Comparison of ENCODE assay signal across 19 mouse cellular contexts in genomic region chr5:36320667-36321066, GRCm38 (mm10).
DNase-seq lines count a peak whose midpoint lies in the region; ATAC-seq and TF ChIP-seq lines count a peak whose summit lies in the region.
"Had no signal": no experiment of that assay in that cellular context is flagged by ENCODE, and none has a peak within 500 bp of the region (broad histone marks: within the 10 kb centered on the region; RNA-seq: fewer than 3 reads in every experiment).

No protein-coding gene starts in this region.

- ATAC-seq in lung, postnatal 0 days = 0 out of 2 replicates have a peak, but pooled peaks have one; percentile 16
- no peak for ATAC-seq in stomach, embryonic 16.5 days (ENCODE audit: insufficient read depth, low FRiP score)
- ATAC-seq in liver, embryonic 11.5 days (replicated peaks; ENCODE audit: low FRiP score) = no peak
- ATAC-seq: forebrain, embryonic 15.5 days; hindbrain, postnatal 0 days; intestine, postnatal 0 days had no signal

- peak; percentile 17 for DNase-seq in thymus, postnatal 14 days
- no peak for DNase-seq in thymus, postnatal 36 days
- DNase-seq in lung, adult 18-20 months = peak; percentile 62 to 77
- no peak for DNase-seq in lung, postnatal 0 days (ENCODE audit: low spot score)
- DNase-seq in liver, embryonic 11.5 days (ENCODE audit: low spot score) = no peak
- no peak for DNase-seq in cerebellum, adult 9-10 months
- DNase-seq: B cell, adult 2 months; cerebellum, adult 18-20 months; gastrocnemius, postnatal 14 days; heart, adult 18-20 months; heart, postnatal 36 days; right cerebral cortex, postnatal 4 days had no signal

- no peak overlapping the region for H3K4me3 ChIP-seq in lung, postnatal 0 days (ENCODE audit: low read depth, low read length)
- no peak overlapping the region for H3K4me3 ChIP-seq in stomach, embryonic 16.5 days (replicated peaks; ENCODE audit: low read length)
- H3K4me3 ChIP-seq in liver, embryonic 11.5 days (ENCODE audit: low read depth, low read length) = no peak overlapping the region
- H3K4me3 ChIP-seq: embryonic facial prominence, embryonic 12.5 days; erythroblast, embryonic 14.5 days; forebrain, embryonic 15.5 days; limb, embryonic 15.5 days had no signal

- TF ChIP-seq EP300 in lung, postnatal 0 days (IDR thresholded peaks at IDR 0.05) = no peak

- peak; percentile 34 for TF ChIP-seq CTCF in lung, postnatal 0 days (IDR thresholded peaks at IDR 0.05)

- H3K9me3 ChIP-seq in lung, postnatal 0 days (ENCODE audit: low read length) = no peaks in the 10 kb centered on the region
- no peaks in the 10 kb centered on the region for H3K9me3 ChIP-seq in stomach, embryonic 16.5 days (replicated peaks; ENCODE audit: control insufficient read depth, low read length)
- H3K9me3 ChIP-seq in liver, embryonic 11.5 days (ENCODE audit: control insufficient read depth, low read length) = no peaks in the 10 kb centered on the region
- H3K9me3 ChIP-seq: embryonic facial prominence, embryonic 12.5 days; forebrain, embryonic 15.5 days; limb, embryonic 15.5 days had no signal

- H3K27me3 ChIP-seq in lung, postnatal 0 days (replicated peaks; ENCODE audit: insufficient read depth, low read length) = no peaks in the 10 kb centered on the region
- no peaks in the 10 kb centered on the region for H3K27me3 ChIP-seq in stomach, embryonic 16.5 days (ENCODE audit: control insufficient read depth, insufficient read depth, low read length)
- no peaks in the 10 kb centered on the region for H3K27me3 ChIP-seq in liver, embryonic 11.5 days (replicated peaks; ENCODE audit: control insufficient read depth, insufficient read depth, low read length)
- H3K27me3 ChIP-seq: embryonic facial prominence, embryonic 12.5 days; forebrain, embryonic 15.5 days; limb, embryonic 15.5 days had no signal

- 60% methylated on average over 8 of the region's 8 CpGs for WGBS in lung, postnatal 0 days
- WGBS in stomach, embryonic 16.5 days = 84% methylated on average over 8 of the region's 8 CpGs
- 80% methylated on average over 8 of the region's 8 CpGs for WGBS in liver, embryonic 11.5 days

- no peak overlapping the region for H3K9ac ChIP-seq in lung, postnatal 0 days (replicated peaks; ENCODE audit: low read depth)
- peak overlapping the region; percentile 28; the same call in 1 of the 2 replicates for H3K9ac ChIP-seq in stomach, embryonic 16.5 days (ENCODE audit: low read length)
- H3K9ac ChIP-seq in liver, embryonic 11.5 days (ENCODE audit: low read depth, low read length) = no peak overlapping the region
- H3K9ac ChIP-seq: embryonic facial prominence, embryonic 12.5 days; forebrain, embryonic 15.5 days; limb, embryonic 15.5 days had no signal

- no peaks in the 10 kb centered on the region for H3K36me3 ChIP-seq in lung, postnatal 0 days (ENCODE audit: insufficient read depth, low read length)
- H3K36me3 ChIP-seq in stomach, embryonic 16.5 days (ENCODE audit: control insufficient read depth, insufficient read depth, low read length) = no peaks in the 10 kb centered on the region
- H3K36me3 ChIP-seq in liver, embryonic 11.5 days (ENCODE audit: control insufficient read depth, insufficient read depth, low read length) = no peaks in the 10 kb centered on the region
- H3K36me3 ChIP-seq: embryonic facial prominence, embryonic 12.5 days; forebrain, embryonic 15.5 days; limb, embryonic 15.5 days had no signal

- H3K4me2 ChIP-seq in lung, postnatal 0 days (replicated peaks; ENCODE audit: low read depth, low read length) = no peak overlapping the region
- H3K4me2 ChIP-seq in stomach, embryonic 16.5 days (ENCODE audit: low read depth, low read length) = peak overlapping the region; percentile 19; the same call in 1 of the 2 replicates
- no peak overlapping the region for H3K4me2 ChIP-seq in liver, embryonic 11.5 days
- H3K4me2 ChIP-seq: embryonic facial prominence, embryonic 12.5 days; forebrain, embryonic 15.5 days; limb, embryonic 15.5 days had no signal

- no peak overlapping the region for H3K27ac ChIP-seq in lung, postnatal 0 days (ENCODE audit: low read length)
- H3K27ac ChIP-seq in stomach, embryonic 16.5 days (ENCODE audit: low read length) = peak overlapping the region; percentile 44; the same call in 1 of the 2 replicates
- no peak overlapping the region for H3K27ac ChIP-seq in liver, embryonic 11.5 days (ENCODE audit: low read depth, low read length)
- H3K27ac ChIP-seq: embryonic facial prominence, embryonic 12.5 days; forebrain, embryonic 15.5 days; hindbrain, postnatal 0 days; limb, embryonic 15.5 days had no signal

- H3K4me1 ChIP-seq in lung, postnatal 0 days (ENCODE audit: insufficient read depth, low read depth, low read length) = no peaks in the 10 kb centered on the region; the same call in 1 of the 2 replicates
- H3K4me1 ChIP-seq in stomach, embryonic 16.5 days (ENCODE audit: control insufficient read depth, insufficient read depth, low read length) = peaks cover 31% of the 10 kb centered on the region
- no peaks in the 10 kb centered on the region for H3K4me1 ChIP-seq in liver, embryonic 11.5 days (replicated peaks; ENCODE audit: control insufficient read depth, insufficient read depth, low read length)

Comparison
In these comparisons a context has a peak if more than half of its experiments do, and no peak if none do; other contexts are left out.
1. DNase-seq: peak in thymus, postnatal 14 days (single experiment) and lung, adult 18-20 months (2 of 2); none in thymus, postnatal 36 days (0 of 2), lung, postnatal 0 days (single experiment), liver, embryonic 11.5 days (single experiment) and cerebellum, adult 9-10 months (single experiment).